ENCODE assay signal across 22 mouse cellular contexts in the genomic region with DNA sequence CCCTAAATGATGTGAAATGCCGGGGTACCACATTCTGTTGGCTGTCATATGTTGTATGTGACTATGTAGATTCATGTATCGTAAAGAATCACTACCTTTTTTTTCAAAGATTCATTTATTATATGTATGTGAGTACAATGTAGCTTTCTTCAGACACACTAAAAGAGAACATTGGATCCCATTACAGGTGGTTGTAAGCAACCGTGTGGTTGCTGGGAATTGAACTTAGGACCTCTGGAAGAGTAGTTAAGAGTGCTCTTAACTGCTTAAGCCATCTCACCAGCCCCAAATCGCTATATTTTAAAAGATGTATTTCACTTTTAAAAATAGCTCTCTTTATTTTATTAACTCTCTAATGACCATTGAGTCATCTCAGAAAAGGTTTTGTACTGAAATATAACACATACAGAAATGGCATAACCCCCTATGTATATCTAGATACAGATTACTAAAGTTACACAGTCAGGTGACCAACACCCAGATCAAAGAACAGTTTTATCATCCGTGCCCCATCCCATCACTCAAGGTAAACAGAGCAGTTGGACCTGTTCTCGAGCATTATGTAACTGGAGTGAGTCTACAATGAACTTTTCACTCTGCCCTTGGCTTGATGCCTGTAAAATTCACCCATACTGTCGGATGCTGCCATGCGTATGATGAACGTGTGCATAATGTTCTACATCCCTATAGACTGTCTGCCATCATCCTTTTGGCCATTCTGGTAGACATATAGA.
"Had no signal": no experiment of that assay in that cellular context is flagged by ENCODE, and none has a peak within 500 bp of the region (broad histone marks: within the 10 kb centered on the region; RNA-seq: fewer than 3 reads in every experiment).

No protein-coding gene starts in this region.

- H3K4me2 ChIP-seq: kidney, embryonic 15.5 days; limb, embryonic 13.5 days; lung, embryonic 15.5 days; midbrain, embryonic 13.5 days; neural tube, embryonic 13.5 days had no signal

- H3K4me1 ChIP-seq: limb, embryonic 10.5 days; limb, embryonic 13.5 days; lung, embryonic 15.5 days; megakaryocyte, embryonic 14.5 days; midbrain, embryonic 13.5 days; neural tube, embryonic 13.5 days had no signal

- H3K4me3 ChIP-seq: kidney, embryonic 15.5 days; limb, embryonic 10.5 days; limb, embryonic 13.5 days; lung, embryonic 15.5 days; megakaryocyte, embryonic 14.5 days; midbrain, embryonic 10.5 days; midbrain, embryonic 13.5 days; myocyte; neural tube, embryonic 13.5 days had no signal

- H3K27ac ChIP-seq: kidney, embryonic 15.5 days; limb, embryonic 10.5 days; limb, embryonic 13.5 days; lung, embryonic 15.5 days; midbrain, embryonic 10.5 days; midbrain, embryonic 13.5 days; neural tube, embryonic 13.5 days had no signal

- H3K27me3 ChIP-seq: kidney, embryonic 15.5 days; limb, embryonic 13.5 days; lung, embryonic 15.5 days; midbrain, embryonic 13.5 days; neural tube, embryonic 13.5 days had no signal

- ATAC-seq: hindbrain, embryonic 16.5 days; midbrain, embryonic 13.5 days; midbrain, embryonic 16.5 days had no signal

- H3K9ac ChIP-seq: kidney, embryonic 15.5 days; limb, embryonic 13.5 days; lung, embryonic 15.5 days; midbrain, embryonic 13.5 days; neural tube, embryonic 13.5 days had no signal

- H3K9me3 ChIP-seq: kidney, embryonic 15.5 days; limb, embryonic 10.5 days; limb, embryonic 13.5 days; lung, embryonic 15.5 days; megakaryocyte, embryonic 14.5 days; midbrain, embryonic 13.5 days; neural tube, embryonic 13.5 days had no signal

- DNase-seq: kidney, adult 11 months; kidney, postnatal 14 days; layer of hippocampus, postnatal 36 days; lung, adult 18-20 months; lung, postnatal 10 days; lung, postnatal 36 days; retina, postnatal 1 day; right cerebral cortex, postnatal 25 days; spleen, adult 18-20 months; thymus, adult 18-20 months; thymus, postnatal 36 days had no signal

- H3K36me3 ChIP-seq: kidney, embryonic 15.5 days; limb, embryonic 10.5 days; neural tube, embryonic 13.5 days had no signal
